Mouse (Mus musculus) forebrain, embryonic 12.5 days (tissue): ENCODE data around the gene Olfm4. TPM values are rescaled to one million over a fixed set of nuclear protein-coding genes. Genes with fewer than 3 reads are reported as not detected.

Experiments used
- ATAC-seq: fragments of 200-750 bp; cut with Nextera tagmentation; 2 replicates; pipeline ENCODE4 v1.8.0; 2017; ENCODE audit warnings: moderate TSS enrichment; ENCODE audit not compliant: low FRiP score
- H3K27ac ChIP-seq: fragments of 300-500 bp; sonication (generic); 2 replicates; pipeline ENCODE4 v1.5.1; 2016; ENCODE audit warnings: mild to moderate bottlenecking
- H3K27me3 ChIP-seq: fragments of 300-500 bp; sonication (generic); 2 replicates; pipeline ENCODE4 v1.6.1; 2016; ENCODE audit warnings: mild to moderate bottlenecking
- H3K36me3 ChIP-seq: fragments of 300-500 bp; sonication (generic); replicated peaks from 2 replicates; pipeline ENCODE4 v1.6.1; 2016; ENCODE audit warnings: mild to moderate bottlenecking
- H3K4me1 ChIP-seq: fragments of 300-500 bp; sonication (generic); 2 replicates; pipeline ENCODE4 v1.6.1; 2016
- H3K4me2 ChIP-seq: fragments of 300-500 bp; sonication (generic); 2 replicates; pipeline ENCODE4 v1.6.1; 2016; ENCODE audit warnings: mild to moderate bottlenecking, moderate library complexity
- H3K4me3 ChIP-seq: fragments of 300-500 bp; sonication (generic); replicated peaks from 2 replicates; pipeline ENCODE4 v1.5.1; 2016; ENCODE audit warnings: mild to moderate bottlenecking
- H3K9ac ChIP-seq: fragments of 300-500 bp; sonication (generic); 2 replicates; pipeline ENCODE4 v1.6.1; 2016; ENCODE audit warnings: mild to moderate bottlenecking
- H3K9me3 ChIP-seq: fragments of 300-500 bp; sonication (generic); 2 replicates; pipeline ENCODE4 v1.6.1; 2016
- WGBS: fragments of 180-500 bp; shearing (Covaris S2); methylation state at CpG from one replicate; pipeline ENCODE4 v1.1.7; 2016; 5-methylcytosine and 5-hydroxymethylcytosine counted together
- polyA plus RNA-seq: library from polyadenylated mRNA; unstranded; fragments of >200 nt; fragmentation: Nextera tagmentation; extraction: Ambion mirVana; gene quantifications from 2 replicates; pipeline ENCODE4 v1.2.1, GENCODE M21; 2016

Olfm4 gene
- polyA plus RNA-seq, 1 experiment from 2014 or later, result 0.41 TPM

GRCm38 (mm10) chr14:80046104-80046734 lies 62.3 kb downstream of the Olfm4 start:
- H3K36me3 ChIP-seq, result no peaks in the 10 kb centered on the region
- no peak for ATAC-seq
- 93% methylated on average over 6 of the region's 6 CpGs for WGBS
- no peak overlapping the region for H3K4me2 ChIP-seq
- no peak overlapping the region for H3K27ac ChIP-seq
- H3K27me3 ChIP-seq, result no peaks in the 10 kb centered on the region
- peaks cover 9% of the 10 kb centered on the region for H3K4me1 ChIP-seq
- no peak overlapping the region for H3K4me3 ChIP-seq
- no peaks in the 10 kb centered on the region for H3K9me3 ChIP-seq
- no peak overlapping the region for H3K9ac ChIP-seq

GRCm38 (mm10) chr14:80047368-80048101 lies 63.7 kb downstream of the Olfm4 start:
- Histone ChIP-seq H3K9ac (no peak overlapping the region), H3K4me3 (no peak overlapping the region), H3K9me3 (no peaks in the 10 kb centered on the region), H3K27me3 (no peaks in the 10 kb centered on the region), H3K36me3 (no peaks in the 10 kb centered on the region), H3K4me1 (peaks cover 9% of the 10 kb centered on the region), H3K27ac (no peak overlapping the region), H3K4me2 (no peak overlapping the region)
- WGBS, result 54% methylated on average over 5 of the region's 5 CpGs
- no peak for ATAC-seq

GRCm38 (mm10) chr14:80055725-80056124 lies 71.8 kb downstream of the Olfm4 start:
- H3K4me2 ChIP-seq, result no peak overlapping the region

GRCm38 (mm10) chr14:80061686-80062085 lies 77.8 kb downstream of the Olfm4 start:
- no peak for ATAC-seq
- no peaks in the 10 kb centered on the region for H3K27me3 ChIP-seq
- H3K36me3 ChIP-seq, result no peaks in the 10 kb centered on the region
- H3K4me2 ChIP-seq, result no peak overlapping the region
- WGBS, result 83% methylated on average over 3 of the region's 3 CpGs
- no peaks in the 10 kb centered on the region for H3K9me3 ChIP-seq
- no peak overlapping the region for H3K9ac ChIP-seq
- no peak overlapping the region for H3K27ac ChIP-seq
- no peak overlapping the region for H3K4me3 ChIP-seq
- H3K4me1 ChIP-seq, result no peaks in the 10 kb centered on the region; the same call in 1 of the 2 replicates

More at GRCm38 (mm10) chr14:80055725-80056124, 71.8 kb downstream of the Olfm4 start:
- no peak overlapping the region for H3K4me3 ChIP-seq
- no peaks in the 10 kb centered on the region for H3K4me1 ChIP-seq
- no peak overlapping the region for H3K9ac ChIP-seq
- no peaks in the 10 kb centered on the region for H3K27me3 ChIP-seq
- ATAC-seq, result no peak
- H3K36me3 ChIP-seq, result no peaks in the 10 kb centered on the region
- no peaks in the 10 kb centered on the region for H3K9me3 ChIP-seq
- 69% methylated on average over 3 of the region's 3 CpGs for WGBS
- H3K27ac ChIP-seq, result no peak overlapping the region

GRCm38 (mm10) chr14:80062896-80063295 lies 79.0 kb downstream of the Olfm4 start:
- H3K4me2 ChIP-seq, result no peak overlapping the region
- H3K4me3 ChIP-seq, result no peak overlapping the region
- no peaks in the 10 kb centered on the region for H3K36me3 ChIP-seq
- H3K9me3 ChIP-seq, result no peaks in the 10 kb centered on the region
- H3K4me1 ChIP-seq, result no peaks in the 10 kb centered on the region; the same call in 1 of the 2 replicates
- ATAC-seq, result no peak
- H3K9ac ChIP-seq, result no peak overlapping the region
- 22% methylated on average over 9 of the region's 9 CpGs for whole genome bisulfite sequencing
- no peak overlapping the region for H3K27ac ChIP-seq
- no peaks in the 10 kb centered on the region for H3K27me3 ChIP-seq

GRCm38 (mm10) chr14:80070580-80070979 lies 86.7 kb downstream of the Olfm4 start:
- WGBS, result 51% methylated on average over 3 of the region's 3 CpGs
- Histone ChIP-seq H3K36me3 (no peaks in the 10 kb centered on the region), H3K9ac (no peak overlapping the region), H3K4me2 (no peak overlapping the region), H3K9me3 (no peaks in the 10 kb centered on the region), H3K4me1 (0 out of 2 replicates have a peak, but pooled peaks cover 3% of the 10 kb centered on the region), H3K4me3 (no peak overlapping the region), H3K27ac (no peak overlapping the region), H3K27me3 (no peaks in the 10 kb centered on the region)
- ATAC-seq, result peak; percentile 14; the same call in 1 of the 2 replicates

Other genes with a start within 250 kb of the Olfm4 start
- 26.5 and 26.7 TPM in 2 replicates for gene Pcdh8, start 212.8 kb upstream of the Olfm4 start, polyA plus RNA-seq